Mouse (Mus musculus): ENCODE results near the gene Mroh3.

DNA sequence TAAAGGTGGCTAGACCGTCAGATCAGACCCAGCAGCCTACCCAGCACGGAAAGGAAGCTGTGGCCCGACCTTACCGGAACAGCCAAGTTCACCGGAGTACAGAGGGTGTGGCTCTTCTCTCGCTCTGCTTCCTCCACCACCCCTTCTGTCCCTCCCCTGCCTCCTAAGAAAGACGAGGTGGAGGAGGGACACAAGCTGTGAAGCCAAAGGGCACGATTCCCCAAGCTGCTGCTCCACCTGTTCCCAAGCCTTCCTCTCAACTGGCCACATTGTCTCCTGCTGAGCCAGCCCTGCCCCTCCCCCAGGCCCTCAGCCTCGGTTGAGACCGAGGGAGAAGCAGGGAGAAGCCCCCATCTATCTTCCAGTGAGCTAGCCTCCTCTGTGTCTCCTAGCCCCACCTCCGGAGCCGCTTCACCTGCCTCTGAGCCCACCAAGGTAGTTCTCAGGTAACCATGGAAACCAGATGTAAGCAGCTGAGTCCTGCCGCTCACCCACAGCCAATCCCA lies 38.5 kb downstream of the Mroh3 start:
- no peak for TF ChIP-seq MAFK (IDR thresholded peaks at IDR 0.05; ENCODE audit: insufficient read depth, low read depth, low read length)
- TF ChIP-seq CHD2 (IDR thresholded peaks at IDR 0.05; ENCODE audit: low read depth, low read length): no peak
- TF ChIP-seq ZC3H11A (IDR thresholded peaks at IDR 0.05; ENCODE audit: borderline replicate concordance, low read depth, low read length): no peak
- TF ChIP-seq HCFC1 (IDR thresholded peaks at IDR 0.05; ENCODE audit: borderline replicate concordance, insufficient read depth, low read length): no peak
- TF ChIP-seq ZNF384 (IDR thresholded peaks at IDR 0.05; ENCODE audit: low read depth, low read length): no peak
